Mouse (Mus musculus): Measurements from ENCODE around the gene Selenop. TPM values are rescaled to one million over a fixed set of nuclear protein-coding genes. Genes with fewer than 3 reads are reported as not detected.

Gene Selenop
- polyA plus RNA-seq, 1 experiment from 2014 or later: 53.5 TPM

DNA sequence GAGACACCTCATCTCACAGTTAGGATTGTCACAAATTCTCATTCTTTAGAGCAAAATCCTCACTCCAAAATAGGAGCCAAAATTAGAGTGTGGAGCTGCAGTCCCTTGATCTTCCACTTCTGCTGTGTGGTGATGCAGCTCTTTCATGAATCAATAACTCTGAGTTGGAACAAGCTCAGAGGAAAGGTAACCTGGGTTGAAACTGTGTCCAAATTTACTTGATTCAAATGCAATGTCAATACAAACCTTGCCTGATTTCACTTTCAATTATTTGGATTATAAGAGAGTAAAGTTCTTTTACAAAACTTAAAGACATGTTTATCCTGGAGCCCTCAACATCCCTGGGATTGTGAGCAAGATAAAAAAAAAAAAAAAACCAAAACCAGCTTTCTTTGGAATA, 54.7 kb downstream of the Selenop start:
- Histone ChIP-seq H3K4me1 (no peaks in the 10 kb centered on the region), H3K27me3 (ENCODE audit: low read depth, poor library complexity, severe bottlenecking) (no peaks in the 10 kb centered on the region), H3K9me3 (replicated peaks) (no peaks in the 10 kb centered on the region), H3K27ac (replicated peaks) (no peak overlapping the region), H3K4me3 (no peak overlapping the region), H3K36me3 (no peaks in the 10 kb centered on the region)
- no peak for DNase-seq (ENCODE audit: low spot score)

Other genes starting within 250 kb of the Selenop start
- gene Ccdc152, start 35.0 kb downstream of the Selenop start, polyA plus RNA-seq (2016; fragmentation: Nextera tagmentation; extraction: Ambion mirVana): not detected in 2 replicates